Mouse (Mus musculus): ENCODE data around the gene Setd6. TPM values are rescaled to one million over a fixed set of nuclear protein-coding genes. Genes with fewer than 3 reads are reported as not detected.
A peak's percentile ranks its signal among the peaks of the same experiment; 100 is the strongest.

Gene Setd6
- 34.3 TPM in 2 replicates for polyA plus RNA-seq (2015; fragmentation: Nextera tagmentation; extraction: Ambion mirVana)

GRCm38 (mm10) chr8:95715676-95716531 is at the start of gene Setd6:
TSS of gene Setd6 (plus strand) at chr8:95715881.
- Histone ChIP-seq H3K4me3 (ENCODE audit: low read depth, low read length) (peak within 1 kb of the TSS; percentile 59), H3K4me2 (ENCODE audit: low read length) (peak within 1 kb of the TSS; percentile 92), H3K27ac (ENCODE audit: low read length) (peak within 1 kb of the TSS; percentile 65), H3K9ac (ENCODE audit: low read depth, low read length) (peak within 1 kb of the TSS; percentile 69), H3K36me3 (ENCODE audit: control insufficient read depth, insufficient read depth, low read length) (peaks cover 26% of the 10 kb centered on the region), H3K27me3 (ENCODE audit: control insufficient read depth, insufficient read depth, low read depth, low read length) (no peaks in the 10 kb centered on the region), H3K4me1 (ENCODE audit: control insufficient read depth, insufficient read depth, low read length) (peaks cover 16% of the 10 kb centered on the region), H3K9me3 (replicated peaks; ENCODE audit: control insufficient read depth, low read length, poor library complexity, severe bottlenecking) (no peaks in the 10 kb centered on the region)
- ATAC-seq = peak; percentile 91
- WGBS = under 1% methylated on average over 75 of the region's 79 CpGs

- Histone ChIP-seq H3K9me3 (replicated peaks; ENCODE audit: control insufficient read depth, low read length, poor library complexity, severe bottlenecking) (no peaks in the 10 kb centered on the region), H3K4me3 (ENCODE audit: low read depth, low read length) (no peak overlapping the region), H3K9ac (ENCODE audit: low read depth, low read length) (no peak overlapping the region), H3K36me3 (ENCODE audit: control insufficient read depth, insufficient read depth, low read length) (no peaks in the 10 kb centered on the region), H3K27ac (ENCODE audit: low read length) (no peak overlapping the region), H3K4me1 (ENCODE audit: control insufficient read depth, insufficient read depth, low read length) (peaks cover 3% of the 10 kb centered on the region; the same call in 1 of the 2 replicates), H3K27me3 (ENCODE audit: control insufficient read depth, insufficient read depth, low read depth, low read length) (no peaks in the 10 kb centered on the region), H3K4me2 (ENCODE audit: low read length) (no peak overlapping the region)
- 48% methylated on average over 8 of the region's 8 CpGs for WGBS
- ATAC-seq = no peak
These were observed 47.3 kb upstream of the Setd6 start for GRCm38 (mm10) chr8:95668163-95668958.

GRCm38 (mm10) chr8:95669967-95670366 is 45.7 kb upstream of the Setd6 start:
- Histone ChIP-seq H3K9ac (ENCODE audit: low read depth, low read length) (no peak overlapping the region), H3K4me3 (ENCODE audit: low read depth, low read length) (no peak overlapping the region), H3K36me3 (ENCODE audit: control insufficient read depth, insufficient read depth, low read length) (no peaks in the 10 kb centered on the region), H3K27ac (ENCODE audit: low read length) (no peak overlapping the region), H3K27me3 (ENCODE audit: control insufficient read depth, insufficient read depth, low read depth, low read length) (no peaks in the 10 kb centered on the region), H3K9me3 (replicated peaks; ENCODE audit: control insufficient read depth, low read length, poor library complexity, severe bottlenecking) (no peaks in the 10 kb centered on the region), H3K4me1 (ENCODE audit: control insufficient read depth, insufficient read depth, low read length) (peaks cover 3% of the 10 kb centered on the region; the same call in 1 of the 2 replicates), H3K4me2 (ENCODE audit: low read length) (no peak overlapping the region)
- no peak for ATAC-seq
- 94% methylated on average over 2 of the region's 2 CpGs for WGBS

- no peaks in the 10 kb centered on the region for H3K9me3 ChIP-seq (replicated peaks; ENCODE audit: control insufficient read depth, low read length, poor library complexity, severe bottlenecking)
- peaks cover 3% of the 10 kb centered on the region; the same call in 1 of the 2 replicates for H3K4me1 ChIP-seq (ENCODE audit: control insufficient read depth, insufficient read depth, low read length)
- no peak overlapping the region for H3K27ac ChIP-seq (ENCODE audit: low read length)
- H3K27me3 ChIP-seq (ENCODE audit: control insufficient read depth, insufficient read depth, low read depth, low read length) = no peaks in the 10 kb centered on the region; the same call in 1 of the 2 replicates
- no peak overlapping the region for H3K4me2 ChIP-seq (ENCODE audit: low read length)
- no peak overlapping the region for H3K9ac ChIP-seq (ENCODE audit: low read depth, low read length)
- no peak for ATAC-seq
- no peaks in the 10 kb centered on the region for H3K36me3 ChIP-seq (ENCODE audit: control insufficient read depth, insufficient read depth, low read length)
- whole genome bisulfite sequencing = 89% methylated on average over 6 of the region's 6 CpGs
- no peak overlapping the region for H3K4me3 ChIP-seq (ENCODE audit: low read depth, low read length)
These were observed 43.8 kb upstream of the Setd6 start for GRCm38 (mm10) chr8:95671861-95672260.

GRCm38 (mm10) chr8:95672811-95673210 is 42.9 kb upstream of the Setd6 start:
- Histone ChIP-seq H3K4me1 (ENCODE audit: control insufficient read depth, insufficient read depth, low read length) (peaks cover 7% of the 10 kb centered on the region), H3K36me3 (ENCODE audit: control insufficient read depth, insufficient read depth, low read length) (no peaks in the 10 kb centered on the region), H3K4me2 (ENCODE audit: low read length) (no peak overlapping the region), H3K4me3 (ENCODE audit: low read depth, low read length) (no peak overlapping the region), H3K27me3 (ENCODE audit: control insufficient read depth, insufficient read depth, low read depth, low read length) (peaks cover 3% of the 10 kb centered on the region), H3K9me3 (replicated peaks; ENCODE audit: control insufficient read depth, low read length, poor library complexity, severe bottlenecking) (no peaks in the 10 kb centered on the region), H3K9ac (ENCODE audit: low read depth, low read length) (no peak overlapping the region), H3K27ac (ENCODE audit: low read length) (no peak overlapping the region)
- no peak for ATAC-seq
- WGBS = 88% methylated on average over 5 of the region's 5 CpGs

- ATAC-seq = no peak
- Histone ChIP-seq H3K27me3 (ENCODE audit: control insufficient read depth, insufficient read depth, low read depth, low read length) (peaks cover 3% of the 10 kb centered on the region), H3K4me3 (ENCODE audit: low read depth, low read length) (peak within 1 kb of the TSS; percentile 86), H3K4me1 (ENCODE audit: control insufficient read depth, insufficient read depth, low read length) (peaks cover 19% of the 10 kb centered on the region), H3K4me2 (ENCODE audit: low read length) (peak within 1 kb of the TSS; percentile 83), H3K9me3 (replicated peaks; ENCODE audit: control insufficient read depth, low read length, poor library complexity, severe bottlenecking) (no peaks in the 10 kb centered on the region), H3K36me3 (ENCODE audit: control insufficient read depth, insufficient read depth, low read length) (no peaks in the 10 kb centered on the region), H3K9ac (ENCODE audit: low read depth, low read length) (peak within 1 kb of the TSS; percentile 89), H3K27ac (ENCODE audit: low read length) (peak within 1 kb of the TSS; percentile 70)
- 42% methylated on average over 9 of the region's 9 CpGs for WGBS
These were observed 39.0 kb upstream of the Setd6 start, which contains the start of gene Ndrg4 for GRCm38 (mm10) chr8:95676631-95677030. TSS of gene Ndrg4 (plus strand) at chr8:95676980.

- H3K4me1 ChIP-seq (ENCODE audit: control insufficient read depth, insufficient read depth, low read length) = peaks cover 19% of the 10 kb centered on the region
- H3K4me2 ChIP-seq (ENCODE audit: low read length) = peak overlapping the region; percentile 83
- WGBS = under 1% methylated on average over 19 of the region's 48 CpGs
- ATAC-seq = peak; percentile 87
- no peaks in the 10 kb centered on the region for H3K9me3 ChIP-seq (replicated peaks; ENCODE audit: control insufficient read depth, low read length, poor library complexity, severe bottlenecking)
- peaks cover 3% of the 10 kb centered on the region for H3K27me3 ChIP-seq (ENCODE audit: control insufficient read depth, insufficient read depth, low read depth, low read length)
- peak overlapping the region; percentile 86 for H3K4me3 ChIP-seq (ENCODE audit: low read depth, low read length)
- H3K27ac ChIP-seq (ENCODE audit: low read length) = peak overlapping the region; percentile 70
- no peaks in the 10 kb centered on the region for H3K36me3 ChIP-seq (ENCODE audit: control insufficient read depth, insufficient read depth, low read length)
- peak overlapping the region; percentile 89 for H3K9ac ChIP-seq (ENCODE audit: low read depth, low read length)
These were observed 38.1 kb upstream of the Setd6 start for GRCm38 (mm10) chr8:95677591-95678023.

- peak; percentile 61 for ATAC-seq
- no peaks in the 10 kb centered on the region for H3K9me3 ChIP-seq (replicated peaks; ENCODE audit: control insufficient read depth, low read length, poor library complexity, severe bottlenecking)
- H3K4me3 ChIP-seq (ENCODE audit: low read depth, low read length) = peak overlapping the region; percentile 86
- H3K4me2 ChIP-seq (ENCODE audit: low read length) = peak overlapping the region; percentile 83
- WGBS = under 1% methylated on average over 54 of the region's 70 CpGs
- H3K36me3 ChIP-seq (ENCODE audit: control insufficient read depth, insufficient read depth, low read length) = no peaks in the 10 kb centered on the region
- H3K4me1 ChIP-seq (ENCODE audit: control insufficient read depth, insufficient read depth, low read length) = peaks cover 19% of the 10 kb centered on the region
- peaks cover 3% of the 10 kb centered on the region for H3K27me3 ChIP-seq (ENCODE audit: control insufficient read depth, insufficient read depth, low read depth, low read length)
- peak overlapping the region; percentile 89 for H3K9ac ChIP-seq (ENCODE audit: low read depth, low read length)
- H3K27ac ChIP-seq (ENCODE audit: low read length) = peak overlapping the region; percentile 70
These were observed 37.6 kb upstream of the Setd6 start for GRCm38 (mm10) chr8:95678024-95678611.
